Mouse (Mus musculus) heart, embryonic 16.5 days (tissue): ENCODE data around the gene Fxr2. TPM values are rescaled to one million over a fixed set of nuclear protein-coding genes. Genes with fewer than 3 reads are reported as not detected.

Experiments
- microRNA counts: library from miRNA; unstranded; fragments of <30 nt; microRNA quantifications from one replicate; lab custom pipeline; 2016
- microRNA-seq: library from miRNA; unstranded; fragments of <30 nt; microRNA quantifications from one replicate; pipeline ENCODE4, GENCODE M21; 2017
- polyA plus RNA-seq: library from polyadenylated mRNA; unstranded; fragments of >200 nt; fragmentation: Nextera tagmentation; extraction: Ambion mirVana; gene quantifications from 2 replicates; pipeline ENCODE4 v1.2.1, GENCODE M21; 2015

The Fxr2 gene
- polyA plus RNA-seq, 1 experiment from 2014 or later: 22.1 TPM

MicroRNAs encoded within 50 kb of the gene (microRNA counts, 519-probe panel; counts per million panel counts)
- not detected for microRNA mmu-miR-1934 (lab: Ali Mortazavi, UCI)
- 1,993 counts per million, percentile 22 among the panel's probes with 10 or more counts for microRNA mmu-miR-467f (lab: Ali Mortazavi, UCI)

Small RNAs within 50 kb of the gene (microRNA-seq; reads per million reads assigned to microRNA genes)
- gene Mir1934 (4.7 reads per million, percentile 18 among the genes with 10 or more reads in this experiment), gene Mir467f (not detected)

Other genes starting within 250 kb of the Fxr2 start
- 134 and 135 TPM in 2 replicates for gene Naa38, start 237.5 kb upstream of the Fxr2 start, polyA plus RNA-seq
- 25.4 and 27.6 TPM in 2 replicates for gene Cyb5d1, start 237.4 kb upstream of the Fxr2 start, polyA plus RNA-seq
- 39.6 and 45.2 TPM in 2 replicates for gene Tmem88, start 234.8 kb upstream of the Fxr2 start, polyA plus RNA-seq
- gene Kdm6b, start 219.3 kb upstream of the Fxr2 start, polyA plus RNA-seq: 17.3 and 18.2 TPM in 2 replicates
- 0.17 and 0.62 TPM in 2 replicates for gene Dnah2, start 83.9 kb upstream of the Fxr2 start, polyA plus RNA-seq
- 49.9 and 57.0 TPM in 2 replicates for gene Efnb3, start 72.8 kb upstream of the Fxr2 start, polyA plus RNA-seq
- gene Wrap53, start 52.7 kb upstream of the Fxr2 start, polyA plus RNA-seq: 15.1 and 16.5 TPM in 2 replicates
- gene Trp53, start 52.6 kb upstream of the Fxr2 start, polyA plus RNA-seq: 79.1 and 87.0 TPM in 2 replicates
- 22.3 and 25.6 TPM in 2 replicates for gene Atp1b2, start 27.0 kb upstream of the Fxr2 start, polyA plus RNA-seq
- gene Shbg, start 15.1 kb upstream of the Fxr2 start, polyA plus RNA-seq: 0.20 TPM in 1 of 2 replicates, not detected in the other
- gene Sat2, start 11.0 kb upstream of the Fxr2 start, polyA plus RNA-seq: 13.0 and 13.8 TPM in 2 replicates
- not detected in 2 replicates for gene Sox15, start 22.3 kb downstream of the Fxr2 start, polyA plus RNA-seq
- 40.1 and 44.0 TPM in 2 replicates for gene Mpdu1, start 29.7 kb downstream of the Fxr2 start, polyA plus RNA-seq
- gene Cd68, start 33.2 kb downstream of the Fxr2 start, polyA plus RNA-seq: 10.0 and 12.3 TPM in 2 replicates
- 337 and 346 TPM in 2 replicates for gene Eif4a1, start 39.4 kb downstream of the Fxr2 start, polyA plus RNA-seq
- gene Senp3, start 49.1 kb downstream of the Fxr2 start, polyA plus RNA-seq: 55.8 and 58.0 TPM in 2 replicates
- gene Tnfsf13, start 52.8 kb downstream of the Fxr2 start, polyA plus RNA-seq: 0.45 and 0.85 TPM in 2 replicates
- gene Tnfsf12, start 62.9 kb downstream of the Fxr2 start, polyA plus RNA-seq: 5.9 and 7.8 TPM in 2 replicates
- 3.1 and 3.5 TPM in 2 replicates for gene Tnfsfm13, start 63.1 kb downstream of the Fxr2 start, polyA plus RNA-seq
- 13.8 and 16.9 TPM in 2 replicates for gene Polr2a, start 125.6 kb downstream of the Fxr2 start, polyA plus RNA-seq
- 0.16 and 0.18 TPM in 2 replicates for gene Slc35g3, start 129.0 kb downstream of the Fxr2 start, polyA plus RNA-seq
- 3.6 TPM in 2 replicates for gene Zbtb4, start 132.9 kb downstream of the Fxr2 start, polyA plus RNA-seq
- gene Chrnb1, start 163.0 kb downstream of the Fxr2 start, polyA plus RNA-seq: 5.8 and 6.0 TPM in 2 replicates
- gene Fgf11, start 168.9 kb downstream of the Fxr2 start, polyA plus RNA-seq: 2.2 and 3.0 TPM in 2 replicates
- gene Tmem102, start 172.6 kb downstream of the Fxr2 start, polyA plus RNA-seq: 3.1 TPM in 2 replicates
- not detected in 2 replicates for gene Gm39566, start 182.3 kb downstream of the Fxr2 start, polyA plus RNA-seq
- gene Spem2, start 185.5 kb downstream of the Fxr2 start, polyA plus RNA-seq: not detected in 2 replicates
- gene Spem1, start 189.2 kb downstream of the Fxr2 start, polyA plus RNA-seq: not detected in 2 replicates
- 1.6 and 2.0 TPM in 2 replicates for gene Nlgn2, start 204.8 kb downstream of the Fxr2 start, polyA plus RNA-seq
- 258 and 323 TPM in 2 replicates for gene Tmem256, start 205.5 kb downstream of the Fxr2 start, polyA plus RNA-seq
- gene Plscr3, start 213.4 kb downstream of the Fxr2 start, polyA plus RNA-seq: 72.1 and 74.9 TPM in 2 replicates
- 0.26 and 0.90 TPM in 2 replicates for gene Tnk1, start 225.7 kb downstream of the Fxr2 start, polyA plus RNA-seq
- not detected in 2 replicates for gene Tmem95, start 245.0 kb downstream of the Fxr2 start, polyA plus RNA-seq
- 3.9 and 4.3 TPM in 2 replicates for gene Kctd11, start 248.4 kb downstream of the Fxr2 start, polyA plus RNA-seq